Mouse (Mus musculus) layer of hippocampus, postnatal 10 days (tissue): Measurements from ENCODE around the gene Rit1. TPM values are rescaled to one million over a fixed set of nuclear protein-coding genes. Genes with fewer than 3 reads are reported as not detected.
"Not testable (repeated sequence)": the region's sequence is repeated elsewhere in the genome, so short reads cannot be mapped to it uniquely, and the experiment has no call there.

ENCODE experiments used
- DNase-seq, 2 experiments: peaks; one replicate each; pipeline ENCODE4 v3.0.0; 2021; ENCODE audit warnings: low spot score in 2 of 2
- total RNA-seq, 2 experiments: library from RNA; stranded (reverse); gene quantifications; 2 replicates each; pipeline ENCODE4 v1.2.3; 2021

Gene Rit1
- total RNA-seq, 2 experiments from 2014 or later = 48.8 to 55.2 TPM

DNA sequence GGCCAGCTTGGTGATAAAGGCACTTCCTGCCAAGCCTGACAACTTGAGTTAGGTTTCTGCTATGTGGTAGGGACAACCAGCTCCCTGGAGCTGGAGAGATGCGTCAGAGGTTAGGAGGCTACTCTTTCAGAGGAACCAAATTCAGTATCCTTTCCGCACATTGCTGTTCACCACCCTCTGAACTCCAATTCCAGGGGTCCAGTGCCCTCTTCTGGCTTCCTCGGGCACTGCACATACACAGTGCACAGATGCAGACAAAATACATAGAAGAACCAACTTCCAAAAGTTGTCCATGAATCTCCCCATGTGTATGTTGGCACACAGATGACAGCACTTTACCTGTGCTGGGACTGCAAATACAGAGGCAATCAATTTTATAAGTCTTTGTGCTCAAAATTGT, 22.0 kb downstream of the Rit1 start:
- peak; percentile 73 to 74 for DNase-seq

DNA sequence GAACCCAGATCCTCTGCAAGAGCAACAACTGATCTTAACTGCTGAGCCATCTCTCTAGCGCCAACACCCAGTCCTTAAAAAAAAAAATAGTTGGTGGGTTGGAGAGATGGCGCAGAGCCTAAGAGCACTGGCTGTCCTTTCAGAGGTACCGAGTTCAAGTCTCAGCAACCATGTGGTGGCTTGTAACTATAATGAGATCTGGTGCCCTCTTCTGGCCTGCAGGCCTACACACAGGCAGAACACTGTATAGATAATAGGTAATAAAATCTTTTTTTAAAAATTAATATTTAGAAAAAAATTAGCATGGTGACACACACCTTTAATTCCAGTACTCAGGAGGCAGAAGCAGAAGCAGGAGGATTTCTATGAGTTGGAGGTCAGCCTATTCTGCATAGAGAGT, 23.5 kb downstream of the Rit1 start:
- DNase-seq = no peak

DNA sequence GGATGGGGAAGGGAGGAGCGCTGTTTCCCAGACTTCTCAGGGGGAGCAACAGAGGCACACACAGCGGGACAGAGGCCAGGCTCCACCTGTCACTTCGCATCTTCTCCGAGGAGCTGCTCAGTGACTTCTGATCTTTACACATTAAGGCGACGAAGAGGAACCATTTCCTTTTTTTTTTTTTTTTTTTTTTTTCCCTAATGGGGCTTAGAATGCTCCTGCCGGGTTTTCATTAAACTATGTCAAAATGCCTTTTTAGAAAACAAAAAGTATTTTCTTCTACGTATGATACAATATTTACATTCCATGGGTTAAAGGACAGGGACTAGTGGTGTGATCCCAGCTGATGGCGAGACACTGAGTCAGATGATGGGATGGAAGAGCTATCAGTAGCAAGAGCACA, 28.9 kb downstream of the Rit1 start:
- no peak for DNase-seq

DNA sequence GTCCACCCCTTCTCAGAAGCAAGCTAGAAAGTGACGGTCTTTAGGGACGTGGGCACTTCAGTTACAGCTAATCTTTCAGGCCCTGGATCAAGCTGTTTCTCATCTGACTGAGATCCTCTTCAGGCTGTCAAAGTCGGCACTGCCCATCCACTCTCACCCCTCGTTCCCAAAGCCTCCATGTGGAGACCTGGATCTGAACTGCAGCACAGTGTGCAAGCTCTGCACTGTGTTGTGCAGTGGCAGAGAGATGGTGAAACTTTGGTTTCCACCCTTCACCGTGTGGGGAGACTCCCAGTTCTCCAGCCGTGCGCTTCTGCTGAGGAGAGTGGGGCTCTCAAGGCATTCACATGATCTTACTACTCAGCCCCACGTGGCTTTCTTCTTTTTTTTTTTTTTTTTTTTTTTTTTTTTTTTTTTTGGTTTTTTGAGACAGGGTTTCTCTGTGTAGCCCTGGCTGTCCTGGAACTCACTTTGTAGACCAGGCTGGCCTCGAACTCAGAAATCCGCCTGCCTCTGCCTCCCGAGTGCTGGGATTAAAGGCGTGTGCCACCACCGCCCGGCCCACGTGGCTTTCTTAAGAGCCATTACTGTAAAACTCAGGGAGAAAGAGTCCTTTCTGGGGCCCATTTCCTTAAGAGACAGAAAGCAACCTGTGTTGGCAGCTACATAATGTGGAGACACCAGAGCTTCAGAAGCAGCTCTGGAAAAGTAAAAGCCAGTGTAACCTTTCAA, 29.7 kb downstream of the Rit1 start:
- DNase-seq = no peak

DNA sequence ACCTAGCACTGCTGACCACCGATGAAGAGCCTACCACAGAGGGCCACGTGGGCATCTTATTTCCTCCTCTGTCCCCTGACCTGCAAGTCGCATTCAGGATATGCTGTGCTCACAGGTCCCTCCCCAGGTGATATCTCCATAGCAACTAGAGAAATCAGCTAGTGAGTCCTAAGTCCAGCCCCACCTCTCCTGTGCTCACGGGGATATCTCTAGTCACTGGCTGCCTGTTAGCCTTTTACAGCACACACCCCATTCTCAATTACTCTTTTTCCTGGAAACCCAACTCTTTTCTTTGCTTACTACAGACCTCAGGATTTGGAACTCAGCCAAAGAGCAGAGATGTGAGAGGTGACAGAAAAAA, 30.2 kb downstream of the Rit1 start:
- DNase-seq = no peak

DNA sequence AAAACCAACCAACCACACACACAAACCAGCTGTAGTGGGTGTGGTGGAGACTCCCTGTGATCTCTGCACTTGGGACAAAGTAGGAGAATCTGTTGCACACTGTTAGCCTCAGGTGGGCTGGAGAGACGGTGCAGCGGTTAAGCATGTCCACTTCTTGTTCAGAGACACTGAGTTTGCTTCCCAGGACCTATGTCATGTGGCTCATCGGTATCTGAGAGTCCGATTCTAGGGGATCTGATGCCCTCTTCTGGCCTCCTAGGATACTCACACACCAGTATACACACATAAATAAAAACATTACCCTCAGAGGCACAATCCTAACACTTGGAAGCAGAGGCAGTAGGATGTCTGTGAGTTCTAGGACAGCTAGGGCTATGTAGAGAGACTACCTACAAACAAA, 37.6 kb downstream of the Rit1 start:
- no peak for DNase-seq

DNA sequence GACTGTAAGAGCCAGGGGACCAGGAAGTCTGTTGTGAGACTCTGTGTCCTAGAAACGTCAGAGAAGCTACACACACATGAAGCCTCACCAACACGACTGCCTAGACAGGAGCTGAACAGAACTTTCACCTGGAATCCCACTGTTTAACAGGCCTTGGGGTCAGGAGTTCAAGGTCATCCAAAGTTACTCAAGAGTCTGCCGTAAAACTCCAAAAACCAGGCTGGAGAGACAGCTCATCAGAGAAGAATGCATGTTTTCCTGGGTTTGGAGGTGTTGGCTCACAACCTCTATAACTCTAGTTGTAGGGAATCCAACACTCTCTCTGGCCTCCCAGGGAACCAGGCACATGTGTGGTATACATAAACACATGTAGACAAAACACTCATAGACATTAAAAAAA, 38.9 kb downstream of the Rit1 start:
- DNase-seq = no peak

DNA sequence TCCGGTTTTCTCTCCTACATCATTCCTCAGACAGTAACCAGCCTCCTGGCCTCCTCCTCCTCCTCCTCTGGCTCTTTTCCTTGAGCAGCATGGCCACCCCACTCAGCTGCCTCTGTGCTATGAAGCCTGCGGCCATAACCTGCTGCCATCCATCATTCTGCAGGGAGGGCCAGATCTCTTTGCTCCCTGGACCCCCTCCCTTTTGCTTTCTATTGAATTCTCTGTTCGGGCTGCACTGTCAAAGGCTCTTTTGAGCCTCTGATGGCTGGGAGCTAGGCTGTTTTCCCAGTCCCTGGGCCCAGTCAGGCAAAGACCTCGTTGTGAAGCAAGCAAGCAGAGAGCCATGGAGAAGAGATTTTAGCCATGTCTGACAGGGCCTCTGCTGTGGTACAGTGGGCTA, 39.6 kb downstream of the Rit1 start:
- DNase-seq = peak; percentile 41 to 53

DNA sequence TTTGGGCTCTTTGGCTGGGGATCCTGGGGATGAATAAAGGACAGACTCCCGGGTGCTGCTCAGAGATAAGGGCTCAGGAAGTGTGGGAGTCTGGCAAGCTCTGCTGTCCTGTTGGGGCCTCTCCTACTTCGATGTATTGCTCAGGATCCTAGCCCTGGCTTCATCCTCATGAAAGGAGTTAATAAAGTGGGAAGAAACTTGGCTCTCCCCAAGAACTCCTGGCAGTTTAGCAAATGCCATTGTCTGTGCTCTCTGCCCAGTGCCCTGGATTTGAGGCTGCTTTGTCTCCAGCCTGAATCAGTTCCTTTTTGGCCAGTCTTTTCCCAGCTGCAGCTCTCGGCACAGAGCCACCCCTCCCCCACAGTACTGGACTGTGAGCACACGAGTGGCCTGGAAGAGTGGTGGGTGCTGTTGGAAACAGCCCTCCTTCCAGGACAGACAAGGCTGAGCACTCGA, 41.4 kb downstream of the Rit1 start:
- DNase-seq = peak; percentile 87 to 90

DNA sequence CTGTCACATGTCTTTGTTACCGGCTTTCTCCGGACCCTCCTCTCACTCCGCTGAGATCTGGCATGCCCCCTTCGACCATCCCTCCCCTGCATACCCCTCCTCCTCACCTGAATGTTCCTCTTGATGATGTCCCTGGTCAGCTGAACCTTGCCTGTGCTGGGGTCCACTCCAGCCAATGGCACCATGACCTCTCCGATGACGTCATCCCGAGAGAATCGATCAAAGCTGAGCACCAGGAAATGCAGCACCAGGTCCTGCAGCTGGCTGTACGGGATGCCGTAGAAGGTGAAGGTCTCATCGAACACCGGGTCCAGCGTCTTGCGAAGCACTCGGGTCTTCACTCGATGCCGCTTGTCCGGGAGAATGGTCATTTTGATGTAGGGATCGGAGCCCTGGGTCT, 45.0 kb downstream of the Rit1 start:
- DNase-seq = no peak

DNA sequence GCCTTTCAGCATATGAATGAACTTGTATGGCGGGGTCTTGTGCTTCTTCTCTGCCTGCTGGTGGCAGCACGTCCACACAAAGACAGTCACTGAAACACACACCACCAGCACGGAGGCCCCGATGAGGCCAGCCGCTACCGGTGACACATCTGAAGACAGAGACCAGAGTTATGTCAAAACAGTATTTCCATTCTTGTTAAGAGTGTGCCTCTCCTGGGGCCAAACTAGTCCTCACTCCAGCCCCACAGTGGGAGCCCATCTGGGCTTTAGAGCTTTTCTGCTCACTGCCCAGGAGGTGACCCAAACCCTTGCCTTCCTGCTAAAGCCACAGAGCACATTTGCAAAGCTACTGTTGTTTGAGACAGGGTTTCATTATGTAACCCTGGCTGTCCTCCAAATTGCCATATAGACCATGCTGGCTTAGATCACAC, 45.8 kb downstream of the Rit1 start:
- DNase-seq = no peak

DNA sequence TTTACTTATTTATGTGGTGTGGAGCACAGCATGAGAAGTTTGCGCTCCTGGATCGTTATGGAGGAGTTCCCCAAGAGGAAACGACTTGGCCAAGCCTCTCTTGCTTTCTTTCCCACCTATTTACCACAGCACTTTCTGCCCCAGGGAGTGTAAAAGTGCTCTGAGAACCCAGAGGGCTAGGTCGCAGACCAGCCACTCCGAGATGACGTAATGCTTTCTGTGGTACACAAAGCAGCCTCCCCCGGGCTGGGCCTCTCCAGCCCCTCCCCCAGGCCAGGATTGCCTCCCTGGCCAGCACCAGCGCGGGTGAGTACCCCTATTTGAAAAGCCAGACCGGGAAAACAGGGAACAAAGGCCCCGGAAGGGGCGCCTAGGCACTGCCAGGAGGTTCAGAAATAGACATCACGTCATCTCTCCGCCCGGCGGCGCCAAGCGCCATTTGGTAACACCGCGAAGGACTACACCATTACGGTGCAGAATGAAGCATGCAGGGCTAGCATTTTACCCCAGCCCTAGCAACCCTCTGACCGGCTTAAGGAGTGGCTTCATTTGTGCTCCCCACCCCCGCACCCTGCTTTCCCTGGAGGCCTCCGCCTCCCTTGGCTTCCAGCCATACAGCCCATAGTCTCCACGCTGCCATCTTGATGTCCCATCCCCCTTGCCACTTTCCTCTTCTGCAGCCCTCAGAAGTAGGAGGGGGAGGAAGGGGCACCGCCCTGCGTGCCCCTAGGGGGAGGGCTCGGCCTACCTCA, 54.7 kb downstream of the Rit1 start:
- peak; percentile 73 to 79 for DNase-seq

DNA sequence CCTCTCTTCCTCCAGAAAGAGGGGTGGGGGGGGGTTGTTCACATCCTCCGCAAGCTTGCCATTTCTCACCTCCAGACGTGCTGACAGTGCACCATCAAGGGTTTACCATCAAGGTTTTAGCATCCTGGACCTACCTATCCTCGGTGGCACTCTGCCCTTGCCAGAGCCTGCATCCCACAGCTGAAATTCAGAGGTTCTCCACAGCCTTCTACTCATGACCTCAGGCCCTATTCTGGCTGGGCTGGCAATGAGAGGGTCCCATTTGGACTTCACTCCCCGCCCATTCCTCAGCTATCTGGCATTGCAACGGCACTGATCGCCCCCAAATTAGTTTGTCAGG, 55.3 kb downstream of the Rit1 start:
- not testable (repeated sequence) for DNase-seq

DNA sequence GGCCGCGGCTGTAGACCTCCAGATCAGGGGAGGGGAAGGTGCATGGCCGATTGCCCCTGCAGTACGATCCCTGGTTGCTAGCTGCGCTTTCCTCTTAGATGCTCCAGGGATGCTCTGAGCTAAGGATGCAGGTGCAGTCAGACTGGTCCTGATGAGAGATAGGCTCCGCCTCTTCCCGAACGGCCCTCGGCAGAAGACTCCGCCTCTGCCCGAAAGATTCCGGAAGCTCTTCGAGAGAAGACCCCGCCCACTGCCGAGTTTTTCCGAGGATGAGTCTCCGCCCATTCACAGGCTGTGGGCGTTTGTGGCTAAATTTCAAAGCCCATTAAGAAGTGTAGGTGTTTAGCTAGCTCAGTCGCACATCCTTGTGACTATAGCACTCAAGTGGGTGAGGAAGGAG, 55.8 kb downstream of the Rit1 start:
- DNase-seq = peak; percentile 89 to 93

DNA sequence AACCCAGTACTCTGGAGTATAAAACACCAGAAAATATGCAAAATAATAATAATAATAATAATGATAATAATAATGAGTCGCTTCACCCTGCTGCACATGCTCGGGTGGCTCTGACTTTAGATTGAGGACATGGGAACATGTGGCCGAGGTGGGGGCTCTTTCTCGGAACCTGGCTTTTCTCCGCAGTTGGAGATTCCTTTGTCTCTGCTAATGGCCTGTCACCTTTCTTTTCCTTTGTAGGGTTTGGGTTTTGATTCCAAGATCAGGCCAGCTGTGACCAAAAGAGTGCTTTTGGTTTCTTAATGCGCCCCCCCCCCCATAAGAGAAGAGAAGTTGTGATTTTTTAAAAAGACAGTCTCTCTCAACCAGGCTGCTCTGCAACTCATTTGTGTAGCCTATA, 56.5 kb downstream of the Rit1 start:
- not testable (repeated sequence) for DNase-seq

DNA sequence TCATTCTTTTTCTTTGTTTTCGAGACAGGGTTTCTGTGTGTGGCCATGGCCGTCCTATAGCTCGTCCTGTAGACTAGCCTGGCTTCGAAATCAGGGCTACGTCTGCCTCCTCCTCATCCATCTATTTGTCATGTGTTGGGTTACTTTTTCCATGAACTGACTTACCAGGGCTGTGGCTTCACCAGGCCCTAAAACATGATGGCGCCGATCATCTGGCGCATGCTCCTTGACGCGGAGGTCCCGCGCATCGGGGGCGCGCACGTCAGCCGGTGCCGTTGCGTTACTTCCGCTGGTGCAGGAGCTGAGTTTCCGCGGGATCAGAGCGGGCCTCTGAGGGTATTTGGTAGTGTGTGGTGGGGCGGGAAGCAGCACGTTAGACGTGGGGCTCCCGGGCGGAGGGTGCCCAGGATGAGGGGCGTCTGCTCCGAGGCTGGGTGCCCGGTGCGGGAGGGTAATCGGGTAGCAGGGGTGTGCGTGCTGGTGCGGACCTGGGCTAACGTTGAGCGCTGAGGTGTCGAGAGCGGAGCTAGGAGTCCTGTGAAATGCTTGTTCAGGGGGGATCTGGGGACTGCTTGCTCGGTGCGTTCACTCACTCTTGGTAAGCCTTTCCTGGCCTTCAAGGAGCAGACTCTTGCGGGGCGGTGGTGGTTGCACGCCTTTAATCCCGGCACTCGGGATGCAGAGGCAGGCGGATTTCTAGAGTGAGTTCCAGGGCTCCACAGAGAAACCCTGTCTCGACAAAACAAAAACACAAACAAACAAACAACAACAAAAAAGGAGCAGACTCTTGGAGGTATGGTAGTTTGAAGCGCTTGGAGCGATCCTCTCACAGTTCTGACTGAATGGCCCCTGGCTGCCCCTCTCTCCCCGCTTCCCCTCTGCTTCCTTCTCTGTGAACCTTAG, 58.6 kb downstream of the Rit1 start, which contains the start of gene Syt11:
Gene Syt11 (minus strand): TSS at position 226 of the 903 bp plus-strand sequence.
- not testable (repeated sequence) for DNase-seq

Other genes starting within 250 kb of the Rit1 start
- gene Lmna, start 206.9 kb upstream of the Rit1 start, total RNA-seq = 10 to 100 TPM; 46.2 to 50.5 TPM
- gene Mex3a, start 184.4 kb upstream of the Rit1 start, total RNA-seq = 10 to 100 TPM; 17.0 to 18.5 TPM
- not detected for gene Rab25, start 168.5 kb upstream of the Rit1 start, total RNA-seq
- gene Lamtor2, start 163.8 kb upstream of the Rit1 start, total RNA-seq = 100 to 1,000 TPM; 117 to 126 TPM
- 10 to 100 TPM; 79.9 to 81.8 TPM for gene Ubqln4, start 163.1 kb upstream of the Rit1 start, total RNA-seq
- gene Ssr2, start 141.0 kb upstream of the Rit1 start, total RNA-seq = 100 to 1,000 TPM; 123 to 129 TPM
- 100 to 1,000 TPM; 212 to 255 TPM for gene Arhgef2, start 110.9 kb upstream of the Rit1 start, total RNA-seq
- gene Rxfp4, start 63.7 kb upstream of the Rit1 start, total RNA-seq = not detected
- gene Khdc4, start 31.0 kb upstream of the Rit1 start, total RNA-seq = 10 to 100 TPM; 54.2 to 56.1 TPM
- gene Syt11, start 58.3 kb downstream of the Rit1 start, total RNA-seq = 100 to 1,000 TPM; 430 to 447 TPM
- gene Gon4l, start 118.4 kb downstream of the Rit1 start, total RNA-seq = 10 to 100 TPM; 47.9 to 52.2 TPM
- gene Msto1, start 197.2 kb downstream of the Rit1 start, total RNA-seq = 10 to 100 TPM; 31.1 to 32.9 TPM
- 10 to 100 TPM; 61.2 to 61.5 TPM for gene Ash1l, start 233.8 kb downstream of the Rit1 start, total RNA-seq
- gene Dap3, start 234.3 kb downstream of the Rit1 start, total RNA-seq = 100 to 1,000 TPM in 1 of 2 experiments, 10 to 100 TPM in 1; 100.0 to 115 TPM